Mouse (Mus musculus): ENCODE results near the gene Pdcd11. TPM values are rescaled to one million over a fixed set of nuclear protein-coding genes. Genes with fewer than 3 reads are reported as not detected.

Gene Pdcd11
- polyA plus RNA-seq, 1 experiment from 2014 or later = 10.0 TPM

- Histone ChIP-seq H3K27me3 (replicated peaks) (no peaks in the 10 kb centered on the region), H3K4me2 (replicated peaks) (peak within 1 kb of the TSS; percentile 68), H3K36me3 (peaks cover 18% of the 10 kb centered on the region), H3K4me1 (peaks cover 9% of the 10 kb centered on the region), H3K9me3 (no peaks in the 10 kb centered on the region), H3K4me3 (peak within 1 kb of the TSS; percentile 100), H3K9ac (peak within 1 kb of the TSS; percentile 94), H3K27ac (peak within 1 kb of the TSS; percentile 77)
- ATAC-seq (ENCODE audit: low FRiP score, low read depth) = peak; percentile 84
- WGBS = 12% methylated on average over 49 of the region's 49 CpGs
Measured at GRCm38 (mm10) chr19:47067096-47067882, 23.3 kb upstream of the Pdcd11 start, which contains the start of gene Taf5. TSS of gene Taf5 (plus strand) at chr19:47067746.

GRCm38 (mm10) chr19:47067924-47068611 is 22.5 kb upstream of the Pdcd11 start:
- Histone ChIP-seq H3K9ac (peak overlapping the region; percentile 94), H3K4me1 (peaks cover 9% of the 10 kb centered on the region), H3K36me3 (peaks cover 25% of the 10 kb centered on the region), H3K4me2 (replicated peaks) (peak overlapping the region; percentile 68), H3K4me3 (peak overlapping the region; percentile 100), H3K9me3 (no peaks in the 10 kb centered on the region), H3K27me3 (replicated peaks) (no peaks in the 10 kb centered on the region), H3K27ac (peak overlapping the region; percentile 77)
- WGBS = under 1% methylated on average over 72 of the region's 72 CpGs
- ATAC-seq (ENCODE audit: low FRiP score, low read depth) = peak; percentile 89

- Histone ChIP-seq H3K4me2 (replicated peaks) (no peak overlapping the region), H3K4me3 (no peak overlapping the region), H3K9me3 (no peaks in the 10 kb centered on the region), H3K4me1 (peaks cover 13% of the 10 kb centered on the region), H3K9ac (no peak overlapping the region), H3K27ac (no peak overlapping the region), H3K27me3 (replicated peaks) (no peaks in the 10 kb centered on the region), H3K36me3 (peaks cover 33% of the 10 kb centered on the region)
- WGBS = 92% methylated on average over 3 of the region's 3 CpGs
- ATAC-seq (ENCODE audit: low FRiP score, low read depth) = no peak
Measured at GRCm38 (mm10) chr19:47088226-47088625, 2.3 kb upstream of the Pdcd11 start.

- Histone ChIP-seq H3K9me3 (no peaks in the 10 kb centered on the region), H3K27ac (peak overlapping the region; percentile 59), H3K27me3 (replicated peaks) (no peaks in the 10 kb centered on the region), H3K9ac (peak overlapping the region; percentile 95), H3K36me3 (peaks cover 22% of the 10 kb centered on the region), H3K4me3 (peak overlapping the region; percentile 96), H3K4me1 (peaks cover 13% of the 10 kb centered on the region), H3K4me2 (replicated peaks) (peak overlapping the region; percentile 89)
- 3% methylated on average over 36 of the region's 36 CpGs for WGBS
- peak; percentile 78 for ATAC-seq (ENCODE audit: low FRiP score, low read depth)
Measured at GRCm38 (mm10) chr19:47089718-47090525, 646 bp upstream of the Pdcd11 start.

GRCm38 (mm10) chr19:47101080-47101479 is 10.5 kb downstream of the Pdcd11 start:
- Histone ChIP-seq H3K27me3 (replicated peaks) (no peaks in the 10 kb centered on the region), H3K4me3 (no peak overlapping the region), H3K4me2 (replicated peaks) (no peak overlapping the region), H3K9ac (no peak overlapping the region), H3K36me3 (peaks cover 98% of the 10 kb centered on the region), H3K4me1 (no peaks in the 10 kb centered on the region), H3K27ac (no peak overlapping the region), H3K9me3 (no peaks in the 10 kb centered on the region)
- no peak for ATAC-seq (ENCODE audit: low FRiP score, low read depth)
- WGBS = 93% methylated on average over 5 of the region's 5 CpGs

- Histone ChIP-seq H3K9me3 (no peaks in the 10 kb centered on the region), H3K4me2 (replicated peaks) (no peak overlapping the region), H3K4me3 (no peak overlapping the region), H3K36me3 (peaks cover 98% of the 10 kb centered on the region), H3K27me3 (replicated peaks) (no peaks in the 10 kb centered on the region), H3K4me1 (no peaks in the 10 kb centered on the region), H3K9ac (no peak overlapping the region), H3K27ac (no peak overlapping the region)
- ATAC-seq (ENCODE audit: low FRiP score, low read depth) = no peak
- 93% methylated on average over 9 of the region's 9 CpGs for WGBS
Measured at GRCm38 (mm10) chr19:47104641-47105271, 14.2 kb downstream of the Pdcd11 start.

GRCm38 (mm10) chr19:47118634-47119033 is 28.1 kb downstream of the Pdcd11 start:
- 91% methylated on average over 2 of the region's 2 CpGs for WGBS
- Histone ChIP-seq H3K4me3 (no peak overlapping the region), H3K9me3 (no peaks in the 10 kb centered on the region), H3K9ac (no peak overlapping the region), H3K4me2 (replicated peaks) (no peak overlapping the region), H3K4me1 (no peaks in the 10 kb centered on the region), H3K27me3 (replicated peaks) (no peaks in the 10 kb centered on the region), H3K36me3 (peaks cover 70% of the 10 kb centered on the region), H3K27ac (no peak overlapping the region)
- ATAC-seq (ENCODE audit: low FRiP score, low read depth) = no peak

- 49% methylated on average over 4 of the region's 4 CpGs for WGBS
- Histone ChIP-seq H3K27me3 (replicated peaks) (no peaks in the 10 kb centered on the region), H3K4me2 (replicated peaks) (no peak overlapping the region), H3K9ac (no peak overlapping the region), H3K9me3 (no peaks in the 10 kb centered on the region), H3K36me3 (peaks cover 66% of the 10 kb centered on the region), H3K27ac (no peak overlapping the region), H3K4me1 (no peaks in the 10 kb centered on the region), H3K4me3 (no peak overlapping the region)
- ATAC-seq (ENCODE audit: low FRiP score, low read depth) = no peak
Measured at GRCm38 (mm10) chr19:47121054-47121453, 30.5 kb downstream of the Pdcd11 start.

GRCm38 (mm10) chr19:47122802-47123201 is 32.2 kb downstream of the Pdcd11 start:
- Histone ChIP-seq H3K36me3 (peaks cover 66% of the 10 kb centered on the region), H3K9ac (no peak overlapping the region), H3K4me3 (no peak overlapping the region), H3K27me3 (replicated peaks) (no peaks in the 10 kb centered on the region), H3K9me3 (no peaks in the 10 kb centered on the region), H3K27ac (no peak overlapping the region), H3K4me1 (no peaks in the 10 kb centered on the region), H3K4me2 (replicated peaks) (no peak overlapping the region)
- 20% methylated on average over 2 of the region's 2 CpGs for WGBS
- no peak for ATAC-seq (ENCODE audit: low FRiP score, low read depth)

- Histone ChIP-seq H3K36me3 (peaks cover 90% of the 10 kb centered on the region), H3K4me1 (no peaks in the 10 kb centered on the region), H3K27ac (no peak overlapping the region), H3K9me3 (no peaks in the 10 kb centered on the region), H3K9ac (no peak overlapping the region), H3K4me2 (replicated peaks) (no peak overlapping the region), H3K4me3 (no peak overlapping the region), H3K27me3 (replicated peaks) (no peaks in the 10 kb centered on the region)
- ATAC-seq (ENCODE audit: low FRiP score, low read depth) = no peak
- 93% methylated on average over 10 of the region's 10 CpGs for WGBS
Measured at GRCm38 (mm10) chr19:47128164-47128563, 37.6 kb downstream of the Pdcd11 start.

- no peaks in the 10 kb centered on the region for H3K27me3 ChIP-seq (replicated peaks)
- H3K9me3 ChIP-seq = no peaks in the 10 kb centered on the region
- peaks cover 97% of the 10 kb centered on the region for H3K36me3 ChIP-seq
- no peak overlapping the region for H3K4me2 ChIP-seq (replicated peaks)
- no peak overlapping the region for H3K9ac ChIP-seq
- H3K4me3 ChIP-seq = no peak overlapping the region
- no peak for ATAC-seq (ENCODE audit: low FRiP score, low read depth)
- H3K4me1 ChIP-seq = no peaks in the 10 kb centered on the region
- WGBS = 93% methylated on average over 11 of the region's 11 CpGs
- no peak overlapping the region for H3K27ac ChIP-seq
Measured at GRCm38 (mm10) chr19:47128835-47129234, 38.3 kb downstream of the Pdcd11 start.

Data from neural tube, embryonic 12.5 days (tissue).